Mouse (Mus musculus): Measurements from ENCODE around the gene Olfr895. TPM values are rescaled to one million over a fixed set of nuclear protein-coding genes. Genes with fewer than 3 reads are reported as not detected.

Gene Olfr895
- not detected in 2 replicates for polyA plus RNA-seq (2015; fragmentation: Nextera tagmentation; extraction: Ambion mirVana)

GRCm38 (mm10) chr9:38267551-38267950, at the start of gene Olfr895:
TSS of gene Olfr895 (plus strand) at chr9:38267851.
- Histone ChIP-seq H3K36me3 (ENCODE audit: insufficient read depth, low read length) (no peaks in the 10 kb centered on the region), H3K4me2 (replicated peaks; ENCODE audit: low read depth, low read length) (no peak within 1 kb of the TSS), H3K9me3 (ENCODE audit: low read length) (no peaks in the 10 kb centered on the region), H3K27me3 (ENCODE audit: insufficient read depth, low read length) (no peaks in the 10 kb centered on the region), H3K4me1 (ENCODE audit: insufficient read depth, low read length) (no peaks in the 10 kb centered on the region), H3K4me3 (ENCODE audit: low read length) (no peak within 1 kb of the TSS), H3K27ac (ENCODE audit: low read length) (no peak within 1 kb of the TSS), H3K9ac (replicated peaks; ENCODE audit: low read length) (no peak within 1 kb of the TSS)
- no peak for ATAC-seq (ENCODE audit: low FRiP score, low TSS enrichment)

- Histone ChIP-seq H3K27me3 (ENCODE audit: insufficient read depth, low read length) (no peaks in the 10 kb centered on the region), H3K4me3 (ENCODE audit: low read length) (no peak within 1 kb of the TSS), H3K9me3 (ENCODE audit: low read length) (no peaks in the 10 kb centered on the region), H3K4me1 (ENCODE audit: insufficient read depth, low read length) (no peaks in the 10 kb centered on the region), H3K4me2 (replicated peaks; ENCODE audit: low read depth, low read length) (no peak within 1 kb of the TSS), H3K27ac (ENCODE audit: low read length) (no peak within 1 kb of the TSS), H3K36me3 (ENCODE audit: insufficient read depth, low read length) (no peaks in the 10 kb centered on the region), H3K9ac (replicated peaks; ENCODE audit: low read length) (no peak within 1 kb of the TSS)
- no peak for ATAC-seq (ENCODE audit: low FRiP score, low TSS enrichment)
These were observed 15.2 kb upstream of the Olfr895 start, which contains the start of gene Olfr143 for GRCm38 (mm10) chr9:38252474-38252873. TSS of gene Olfr143 (plus strand) at chr9:38252774.

- Histone ChIP-seq H3K4me1 (ENCODE audit: insufficient read depth, low read length) (no peaks in the 10 kb centered on the region), H3K9ac (replicated peaks; ENCODE audit: low read length) (no peak within 1 kb of the TSS), H3K27ac (ENCODE audit: low read length) (no peak within 1 kb of the TSS), H3K36me3 (ENCODE audit: insufficient read depth, low read length) (no peaks in the 10 kb centered on the region), H3K4me3 (ENCODE audit: low read length) (no peak within 1 kb of the TSS), H3K4me2 (replicated peaks; ENCODE audit: low read depth, low read length) (no peak within 1 kb of the TSS), H3K9me3 (ENCODE audit: low read length) (no peaks in the 10 kb centered on the region), H3K27me3 (ENCODE audit: insufficient read depth, low read length) (no peaks in the 10 kb centered on the region)
- 90% methylated on average over 1 of the region's 1 CpGs for WGBS
- no peak for ATAC-seq (ENCODE audit: low FRiP score, low TSS enrichment)
These were observed 23.2 kb downstream of the Olfr895 start, which contains the start of gene Olfr896-ps1 for GRCm38 (mm10) chr9:38290807-38291206. TSS of gene Olfr896-ps1 (plus strand) at chr9:38291107.

Other genes starting within 250 kb of the Olfr895 start
- not detected in 2 replicates for gene Olfr883, start 242.0 kb upstream of the Olfr895 start, polyA plus RNA-seq (2015; fragmentation: Nextera tagmentation; extraction: Ambion mirVana)
- not detected in 2 replicates for gene Olfr884, start 221.3 kb upstream of the Olfr895 start, polyA plus RNA-seq (2015; fragmentation: Nextera tagmentation; extraction: Ambion mirVana)
- gene Olfr885, start 206.5 kb upstream of the Olfr895 start, polyA plus RNA-seq (2015; fragmentation: Nextera tagmentation; extraction: Ambion mirVana), result not detected in 2 replicates
- gene Olfr887, start 183.8 kb upstream of the Olfr895 start, polyA plus RNA-seq (2015; fragmentation: Nextera tagmentation; extraction: Ambion mirVana), result not detected in 2 replicates
- gene Olfr888, start 159.7 kb upstream of the Olfr895 start, polyA plus RNA-seq (2015; fragmentation: Nextera tagmentation; extraction: Ambion mirVana), result not detected in 2 replicates
- gene Olfr889, start 152.7 kb upstream of the Olfr895 start, polyA plus RNA-seq (2015; fragmentation: Nextera tagmentation; extraction: Ambion mirVana), result 0.03 and 0.06 TPM in 2 replicates
- not detected in 2 replicates for gene Olfr890, start 125.3 kb upstream of the Olfr895 start, polyA plus RNA-seq (2015; fragmentation: Nextera tagmentation; extraction: Ambion mirVana)
- not detected in 2 replicates for gene Olfr891, start 87.0 kb upstream of the Olfr895 start, polyA plus RNA-seq (2015; fragmentation: Nextera tagmentation; extraction: Ambion mirVana)
- not detected in 2 replicates for gene Olfr893, start 59.5 kb upstream of the Olfr895 start, polyA plus RNA-seq (2015; fragmentation: Nextera tagmentation; extraction: Ambion mirVana)
- gene Olfr894, start 49.8 kb upstream of the Olfr895 start, polyA plus RNA-seq (2015; fragmentation: Nextera tagmentation; extraction: Ambion mirVana), result not detected in 2 replicates
- not detected in 2 replicates for gene Olfr143, start 15.1 kb upstream of the Olfr895 start, polyA plus RNA-seq (2015; fragmentation: Nextera tagmentation; extraction: Ambion mirVana)
- not detected in 2 replicates for gene Olfr896-ps1, start 23.3 kb downstream of the Olfr895 start, polyA plus RNA-seq (2015; fragmentation: Nextera tagmentation; extraction: Ambion mirVana)
- gene Olfr25, start 61.2 kb downstream of the Olfr895 start, polyA plus RNA-seq (2015; fragmentation: Nextera tagmentation; extraction: Ambion mirVana), result not detected in 2 replicates
- gene Olfr898, start 80.6 kb downstream of the Olfr895 start, polyA plus RNA-seq (2015; fragmentation: Nextera tagmentation; extraction: Ambion mirVana), result not detected in 2 replicates
- not detected in 2 replicates for gene Olfr250, start 99.0 kb downstream of the Olfr895 start, polyA plus RNA-seq (2015; fragmentation: Nextera tagmentation; extraction: Ambion mirVana)
- not detected in 2 replicates for gene Olfr251, start 109.2 kb downstream of the Olfr895 start, polyA plus RNA-seq (2015; fragmentation: Nextera tagmentation; extraction: Ambion mirVana)
- not detected in 2 replicates for gene Olfr147, start 133.8 kb downstream of the Olfr895 start, polyA plus RNA-seq (2015; fragmentation: Nextera tagmentation; extraction: Ambion mirVana)
- not detected in 2 replicates for gene Olfr901, start 161.6 kb downstream of the Olfr895 start, polyA plus RNA-seq (2015; fragmentation: Nextera tagmentation; extraction: Ambion mirVana)
- gene Olfr902, start 179.8 kb downstream of the Olfr895 start, polyA plus RNA-seq (2015; fragmentation: Nextera tagmentation; extraction: Ambion mirVana), result not detected in 2 replicates
- gene Olfr904, start 195.3 kb downstream of the Olfr895 start, polyA plus RNA-seq (2015; fragmentation: Nextera tagmentation; extraction: Ambion mirVana), result not detected in 2 replicates
- not detected in 2 replicates for gene Olfr905, start 203.3 kb downstream of the Olfr895 start, polyA plus RNA-seq (2015; fragmentation: Nextera tagmentation; extraction: Ambion mirVana)
- not detected in 2 replicates for gene Olfr906, start 219.2 kb downstream of the Olfr895 start, polyA plus RNA-seq (2015; fragmentation: Nextera tagmentation; extraction: Ambion mirVana)
- not detected in 2 replicates for gene Olfr907, start 227.9 kb downstream of the Olfr895 start, polyA plus RNA-seq (2015; fragmentation: Nextera tagmentation; extraction: Ambion mirVana)

Measured in kidney, embryonic 16.5 days (tissue).